9 mouse cellular contexts compared by ENCODE assay signal in the genomic region with DNA sequence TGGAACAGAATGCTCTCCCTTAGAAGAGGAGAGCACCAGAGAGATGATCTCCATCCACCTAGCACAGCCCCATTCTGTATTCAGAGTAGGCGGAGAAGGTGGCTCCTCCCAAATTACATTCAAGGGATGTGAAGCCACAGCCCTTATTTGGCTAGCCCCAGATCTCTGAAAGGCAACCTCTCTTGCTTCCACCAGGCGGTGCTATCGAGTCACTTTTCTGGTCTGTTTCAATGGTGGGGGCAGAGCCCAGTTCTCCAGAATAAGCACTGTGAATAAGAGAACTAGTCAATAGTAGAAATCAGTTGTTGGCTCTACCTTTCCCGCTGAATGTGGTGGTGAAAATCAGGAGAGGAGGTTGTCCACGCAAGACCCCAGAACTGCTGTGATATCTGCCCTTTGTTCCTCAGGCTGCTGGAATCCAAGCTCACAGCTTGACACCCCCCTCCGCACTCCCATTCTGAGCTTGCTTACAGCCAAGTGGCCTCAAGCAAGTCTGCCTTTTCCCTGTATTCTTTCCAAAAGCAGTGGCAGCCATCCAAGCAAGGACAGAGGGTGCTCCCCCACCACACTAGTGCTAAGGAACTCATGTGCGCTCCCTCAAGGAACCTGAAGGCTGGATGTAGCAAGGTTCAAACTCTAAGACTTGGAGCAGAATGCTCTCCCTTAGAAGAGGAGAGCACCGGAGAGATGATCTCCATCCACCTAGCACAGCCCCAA. TPM values are rescaled to one million over a fixed set of nuclear protein-coding genes. Genes with fewer than 3 reads are reported as not detected.
DNase-seq lines count a peak whose midpoint lies in the region; ATAC-seq lines count a peak whose summit lies in the region.
"Had no signal": no experiment of that assay in that cellular context is flagged by ENCODE, and none has a peak within 500 bp of the region (broad histone marks: within the 10 kb centered on the region; RNA-seq: fewer than 3 reads in every experiment).

No protein-coding gene starts in this region.

- DNase-seq in cerebellum, adult 8-10 months = peak; percentile 1
- peak; percentile 39 for DNase-seq in layer of hippocampus, adult 11-12 months (ENCODE audit: low spot score)
- DNase-seq in layer of hippocampus, adult 9-10 months (ENCODE audit: low spot score) = no peak
- peak; percentile 92 for DNase-seq in R1 (ENCODE audit: low read depth, low spot score)
- peak; percentile 40 for DNase-seq in induced T-regulatory cell, adult 2 months (ENCODE audit: low read depth)
- no peak for DNase-seq in Muller cell, postnatal 12 days (ENCODE audit: inconsistent ontology term)

- no peak for ATAC-seq in cerebellum, adult (ENCODE audit: insufficient number of reproducible peaks, low FRiP score, low TSS enrichment)
- 0 out of 2 replicates have a peak, but pooled peaks have one; percentile 32 for ATAC-seq in megakaryocyte-erythroid progenitor cell, adult 5-6 weeks (replicated peaks; ENCODE audit: low FRiP score, low TSS enrichment, poor library complexity, severe bottlenecking)

RNA-seq across cellular contexts. Expression of a gene that starts 7.1 kb away (rescaled TPM):
- not detected in 2 replicates for total RNA-seq in megakaryocyte-erythroid progenitor cell, adult 5-6 weeks (2014; fragmentation: Nextera tagmentation)
- not detected in 2 replicates for total RNA-seq in megakaryocyte-erythroid progenitor cell, adult 5-6 weeks (2017)
- total RNA-seq: MEL had no signal

RNA-seq across cellular contexts. Expression of a gene that starts 7.2 kb away (rescaled TPM):
- total RNA-seq in megakaryocyte-erythroid progenitor cell, adult 5-6 weeks (2014; fragmentation: Nextera tagmentation) = not detected in 2 replicates
- total RNA-seq in megakaryocyte-erythroid progenitor cell, adult 5-6 weeks (2017) = not detected in 2 replicates
- total RNA-seq: MEL had no signal

RNA-seq across cellular contexts. Expression of a gene that starts 48.4 kb away (rescaled TPM):
- not detected in 2 replicates for total RNA-seq in megakaryocyte-erythroid progenitor cell, adult 5-6 weeks (2014; fragmentation: Nextera tagmentation)
- not detected in 2 replicates for total RNA-seq in megakaryocyte-erythroid progenitor cell, adult 5-6 weeks (2017)
- total RNA-seq: MEL had no signal

RNA-seq across cellular contexts. Expression of a gene that starts 51.8 kb away (rescaled TPM):
- not detected in 2 replicates for total RNA-seq in megakaryocyte-erythroid progenitor cell, adult 5-6 weeks (2014; fragmentation: Nextera tagmentation)
- not detected in 2 replicates for total RNA-seq in megakaryocyte-erythroid progenitor cell, adult 5-6 weeks (2017)
- total RNA-seq: MEL had no signal

Comparison
In these comparisons a context has a peak if more than half of its experiments do, and no peak if none do; other contexts are left out.
1. DNase-seq: peak in cerebellum, adult 8-10 months (single experiment), layer of hippocampus, adult 11-12 months (single experiment), R1 (single experiment) and induced T-regulatory cell, adult 2 months (single experiment); none in layer of hippocampus, adult 9-10 months (single experiment) and Muller cell, postnatal 12 days (single experiment).